Mouse (Mus musculus): ENCODE data around the gene Polrmt. TPM values are rescaled to one million over a fixed set of nuclear protein-coding genes. Genes with fewer than 3 reads are reported as not detected.
"Not testable (repeated sequence)": the region's sequence is repeated elsewhere in the genome, so short reads cannot be mapped to it uniquely, and the experiment has no call there.

Polrmt gene
- total RNA-seq, 2 experiments from 2014 or later, result 4.4 to 8.0 TPM

- no peak for ATAC-seq (replicated peaks; ENCODE audit: low FRiP score, poor library complexity, severe bottlenecking)
These were observed 30.7 kb upstream of the Polrmt start, which contains the start of gene Fstl3 for GRCm38 (mm10) chr10:79777103-79777531. Gene Fstl3 (plus strand): TSS chr10:79777272.

- no peak for ATAC-seq (replicated peaks; ENCODE audit: low FRiP score, poor library complexity, severe bottlenecking)
These were observed 28.3 kb upstream of the Polrmt start for GRCm38 (mm10) chr10:79774486-79775279.

- no peak for ATAC-seq (replicated peaks; ENCODE audit: low FRiP score, poor library complexity, severe bottlenecking)
These were observed 26.8 kb upstream of the Polrmt start for GRCm38 (mm10) chr10:79773208-79773607.

GRCm38 (mm10) chr10:79772320-79772719, 25.9 kb upstream of the Polrmt start:
- ATAC-seq (replicated peaks; ENCODE audit: low FRiP score, poor library complexity, severe bottlenecking), result no peak

- no peak for ATAC-seq (replicated peaks; ENCODE audit: low FRiP score, poor library complexity, severe bottlenecking)
These were observed 22.9 kb upstream of the Polrmt start for GRCm38 (mm10) chr10:79769329-79769728.

- no peak for ATAC-seq (replicated peaks; ENCODE audit: low FRiP score, poor library complexity, severe bottlenecking)
These were observed 22.0 kb upstream of the Polrmt start for GRCm38 (mm10) chr10:79768400-79768799.

- ATAC-seq (replicated peaks; ENCODE audit: low FRiP score, poor library complexity, severe bottlenecking), result peak; percentile 67
These were observed 21.2 kb upstream of the Polrmt start for GRCm38 (mm10) chr10:79767372-79768244.

- ATAC-seq (replicated peaks; ENCODE audit: low FRiP score, poor library complexity, severe bottlenecking), result peak; percentile 84
These were observed 20.3 kb upstream of the Polrmt start, which contains the start of gene Rnf126 for GRCm38 (mm10) chr10:79766508-79767325. Gene Rnf126 (minus strand): TSS chr10:79766952.

- ATAC-seq (replicated peaks; ENCODE audit: low FRiP score, poor library complexity, severe bottlenecking), result no peak
These were observed 19.7 kb upstream of the Polrmt start for GRCm38 (mm10) chr10:79766001-79766507.

- no peak for ATAC-seq (replicated peaks; ENCODE audit: low FRiP score, poor library complexity, severe bottlenecking)
These were observed 18.9 kb upstream of the Polrmt start for GRCm38 (mm10) chr10:79765228-79765745.

GRCm38 (mm10) chr10:79764234-79764633, 17.9 kb upstream of the Polrmt start:
- no peak for ATAC-seq (replicated peaks; ENCODE audit: low FRiP score, poor library complexity, severe bottlenecking)

- no peak for ATAC-seq (replicated peaks; ENCODE audit: low FRiP score, poor library complexity, severe bottlenecking)
These were observed 16.5 kb upstream of the Polrmt start for GRCm38 (mm10) chr10:79762875-79763274.

GRCm38 (mm10) chr10:79760603-79761143, 14.3 kb upstream of the Polrmt start:
- no peak for ATAC-seq (replicated peaks; ENCODE audit: low FRiP score, poor library complexity, severe bottlenecking)

GRCm38 (mm10) chr10:79759675-79760074, 13.3 kb upstream of the Polrmt start:
- ATAC-seq (replicated peaks; ENCODE audit: low FRiP score, poor library complexity, severe bottlenecking), result not testable (repeated sequence)

GRCm38 (mm10) chr10:79756660-79757059, 10.3 kb upstream of the Polrmt start:
- ATAC-seq (replicated peaks; ENCODE audit: low FRiP score, poor library complexity, severe bottlenecking), result no peak

GRCm38 (mm10) chr10:79755854-79756253, 9.5 kb upstream of the Polrmt start:
- no peak for ATAC-seq (replicated peaks; ENCODE audit: low FRiP score, poor library complexity, severe bottlenecking)

GRCm38 (mm10) chr10:79754856-79755516, 8.6 kb upstream of the Polrmt start, which contains the start of gene Fgf22:
Gene Fgf22 (plus strand): TSS chr10:79755076.
- ATAC-seq (replicated peaks; ENCODE audit: low FRiP score, poor library complexity, severe bottlenecking), result peak; percentile 80

GRCm38 (mm10) chr10:79748496-79748895, 2.1 kb upstream of the Polrmt start:
- no peak for ATAC-seq (replicated peaks; ENCODE audit: low FRiP score, poor library complexity, severe bottlenecking)
